Mouse (Mus musculus): ENCODE results near the gene Eng.

The Eng gene

GRCm38 (mm10) chr2:32709521-32710137 lies 63.2 kb downstream of the Eng start:
- DNase-seq (ENCODE audit: low read depth, low spot score): no peak

GRCm38 (mm10) chr2:32710425-32710824 lies 64.0 kb downstream of the Eng start:
- no peak for DNase-seq (ENCODE audit: low read depth, low spot score)

DNA sequence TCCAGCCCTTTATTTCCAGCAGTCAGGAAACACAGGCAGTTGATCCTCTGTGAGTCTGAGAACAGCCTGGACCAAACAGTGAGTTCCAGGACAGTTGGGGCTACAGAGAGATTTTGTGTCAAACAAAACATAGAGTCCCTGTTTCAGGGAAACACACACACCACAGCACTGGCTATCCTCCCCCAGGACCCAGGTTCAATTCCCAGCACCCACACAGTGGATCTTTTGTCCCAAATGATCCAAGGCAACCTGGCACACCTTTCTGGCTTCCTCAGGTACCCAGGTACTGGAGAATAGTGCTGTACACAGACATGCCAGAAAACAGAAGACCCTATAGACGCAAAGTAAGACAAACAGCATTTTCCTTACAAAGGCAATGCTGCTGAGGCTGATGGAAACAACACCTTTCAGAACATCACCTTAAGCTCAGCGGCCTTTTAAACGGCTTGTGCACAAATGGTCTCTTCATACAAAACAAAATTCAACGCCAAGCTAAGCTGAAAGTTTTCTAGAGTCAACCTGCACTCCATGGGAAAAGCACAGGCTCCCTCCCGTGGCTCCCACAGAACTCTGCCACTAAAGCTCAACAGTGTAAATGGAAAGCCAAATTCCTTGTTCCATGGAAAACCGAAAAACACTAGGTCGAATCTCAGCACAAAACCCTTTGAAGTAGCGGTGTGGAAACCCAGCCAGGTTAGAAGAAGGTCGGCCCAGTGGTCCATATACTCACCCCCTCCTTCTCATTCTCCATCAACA lies 65.1 kb downstream of the Eng start:
- no peak for DNase-seq (ENCODE audit: low read depth, low spot score)

GRCm38 (mm10) chr2:32712108-32712551 lies 65.7 kb downstream of the Eng start:
- DNase-seq (ENCODE audit: low read depth, low spot score): no peak

DNA sequence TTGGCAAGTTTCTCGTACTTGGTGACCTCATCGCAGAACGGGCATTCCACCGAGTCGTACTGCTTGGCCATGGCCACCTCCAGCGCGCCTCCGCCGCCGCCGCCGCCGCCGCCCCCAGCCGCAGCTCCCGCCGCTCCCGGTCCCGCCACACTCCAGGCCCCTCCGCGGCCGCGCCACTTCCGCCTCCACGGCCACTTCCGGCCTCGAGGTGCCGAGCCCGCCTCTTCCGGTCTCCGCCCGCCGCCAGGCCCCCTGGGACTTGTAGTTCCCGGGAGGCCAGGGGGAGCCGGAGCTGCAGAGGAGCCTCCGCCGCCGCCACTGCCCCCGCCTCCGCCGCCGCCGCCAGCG lies 66.2 kb downstream of the Eng start:
- DNase-seq (ENCODE audit: low read depth, low spot score): peak; percentile 89

- DNase-seq (ENCODE audit: low read depth, low spot score): peak; percentile 85
These were observed 66.8 kb downstream of the Eng start, which contains the start of gene Cdk9 for GRCm38 (mm10) chr2:32712934-32713817. TSS of gene Cdk9 (minus strand) at chr2:32713076.

DNA sequence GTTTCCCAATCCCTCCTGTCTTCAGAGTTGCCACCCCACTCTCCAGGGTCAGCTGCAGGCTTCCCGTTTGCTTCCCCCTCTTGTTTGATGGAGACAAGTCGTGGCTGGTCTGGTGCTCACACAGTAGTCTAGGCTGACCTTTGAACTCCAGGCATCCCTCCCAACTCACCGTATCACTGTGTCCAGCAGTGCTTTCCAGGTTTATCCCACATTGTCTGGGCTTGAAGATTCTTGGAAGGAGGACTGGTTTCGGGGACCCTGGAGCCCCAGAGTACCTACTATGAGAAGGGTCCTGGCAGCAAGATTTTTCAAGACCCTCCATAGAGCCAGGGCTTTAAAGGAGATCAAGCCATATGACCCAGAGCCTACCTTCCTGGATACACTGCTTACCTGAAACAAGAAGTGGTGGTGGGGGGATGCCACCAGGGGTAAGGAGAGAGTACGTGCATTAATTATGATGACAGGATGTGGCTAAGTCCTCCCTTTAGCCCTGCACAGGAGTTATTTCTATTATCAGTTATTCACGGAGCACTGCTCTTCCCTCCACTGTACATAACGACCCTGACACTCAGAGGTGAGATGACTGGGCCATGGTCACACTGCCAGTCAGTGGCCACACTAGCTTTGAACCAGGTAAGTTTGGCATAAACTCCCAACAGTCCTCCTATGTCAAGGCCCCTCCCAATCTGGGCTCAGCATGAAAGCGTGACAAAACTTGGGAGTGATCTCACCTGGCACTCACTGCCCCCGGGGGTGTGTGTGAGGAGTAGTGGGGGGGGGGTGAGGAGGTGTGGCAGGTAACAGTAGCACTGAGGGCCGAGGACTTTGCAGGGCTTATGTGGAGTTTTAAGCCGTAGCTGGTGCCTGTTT lies 68.0 kb downstream of the Eng start:
- no peak for DNase-seq (ENCODE audit: low read depth, low spot score)

GRCm38 (mm10) chr2:32714987-32715425 lies 68.6 kb downstream of the Eng start:
- DNase-seq (ENCODE audit: low read depth, low spot score): no peak

DNA sequence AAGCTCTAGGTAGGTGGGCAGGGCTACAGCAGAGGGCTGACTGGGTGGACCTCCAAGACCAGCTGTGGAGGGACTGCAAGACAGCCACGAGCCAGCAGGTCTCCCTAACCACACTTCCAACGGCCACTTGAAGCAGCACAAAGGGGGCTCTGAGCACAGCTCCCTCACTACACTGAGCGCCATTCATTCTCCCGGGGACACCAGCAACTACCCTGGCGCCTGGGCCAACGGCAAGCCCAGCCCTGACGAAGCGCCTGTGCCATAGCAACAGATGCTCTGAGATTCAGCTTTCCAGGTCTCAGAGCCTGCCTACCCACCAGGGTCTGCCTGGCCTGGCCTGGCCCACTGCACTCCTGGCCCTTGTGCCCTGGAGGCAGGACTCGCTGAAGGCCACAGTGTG lies 72.4 kb downstream of the Eng start:
- DNase-seq (ENCODE audit: low read depth, low spot score): no peak

GRCm38 (mm10) chr2:32720053-32720452 lies 73.7 kb downstream of the Eng start:
- no peak for DNase-seq (ENCODE audit: low read depth, low spot score)

DNA sequence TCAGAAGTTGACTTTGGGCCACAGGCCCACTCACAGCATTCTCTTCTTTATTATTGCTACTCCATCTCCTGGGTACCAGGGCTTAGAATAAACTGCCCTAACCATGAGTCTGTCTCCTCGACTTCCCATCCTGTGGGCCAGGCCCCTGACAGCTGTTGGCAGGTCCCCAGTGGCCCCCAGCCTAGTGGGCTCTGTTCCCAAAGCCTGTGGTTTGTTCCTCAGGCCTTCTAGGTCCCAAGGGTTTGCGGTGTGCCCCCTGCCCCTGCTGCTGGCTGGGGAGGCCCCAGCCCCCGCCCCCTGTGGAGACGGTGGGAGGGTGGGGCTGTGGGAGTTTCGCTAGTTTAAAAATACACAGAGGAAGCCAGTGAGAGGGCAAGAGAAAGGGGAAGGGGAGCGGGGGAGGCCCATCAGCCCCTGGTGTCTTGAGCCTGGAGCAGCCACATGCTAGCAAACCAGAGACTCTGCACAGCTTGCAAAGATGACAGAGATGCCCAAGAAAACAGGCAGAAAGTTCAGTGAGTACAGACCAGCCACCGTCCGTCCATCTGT lies 74.4 kb downstream of the Eng start, which contains the start of gene Sh2d3c:
Sh2d3c (plus strand) TSS at position 375 of the 549 bp plus-strand sequence.
- no peak for DNase-seq (ENCODE audit: low read depth, low spot score)

- no peak for DNase-seq (ENCODE audit: low read depth, low spot score)
These were observed 75.7 kb downstream of the Eng start for GRCm38 (mm10) chr2:32722046-32722445.

DNA sequence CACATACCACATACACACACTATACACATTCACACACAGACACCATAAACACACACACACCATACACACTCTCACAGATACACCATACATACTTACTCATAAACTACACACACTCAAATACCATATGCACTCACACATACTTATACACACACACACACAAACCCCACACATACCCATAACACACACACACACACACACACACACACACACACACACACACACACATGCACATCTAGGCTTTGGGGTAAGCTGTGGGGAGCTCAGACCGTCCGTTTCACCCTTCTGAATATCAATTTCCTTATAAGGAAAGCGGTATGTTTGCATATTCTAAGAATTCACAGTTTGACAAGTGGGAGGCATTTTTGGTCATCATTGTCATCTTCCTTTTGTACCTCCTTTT lies 76.2 kb downstream of the Eng start:
- no peak for DNase-seq (ENCODE audit: low read depth, low spot score)

- no peak for DNase-seq (ENCODE audit: low read depth, low spot score)
These were observed 77.8 kb downstream of the Eng start for GRCm38 (mm10) chr2:32724149-32724548.

DNA sequence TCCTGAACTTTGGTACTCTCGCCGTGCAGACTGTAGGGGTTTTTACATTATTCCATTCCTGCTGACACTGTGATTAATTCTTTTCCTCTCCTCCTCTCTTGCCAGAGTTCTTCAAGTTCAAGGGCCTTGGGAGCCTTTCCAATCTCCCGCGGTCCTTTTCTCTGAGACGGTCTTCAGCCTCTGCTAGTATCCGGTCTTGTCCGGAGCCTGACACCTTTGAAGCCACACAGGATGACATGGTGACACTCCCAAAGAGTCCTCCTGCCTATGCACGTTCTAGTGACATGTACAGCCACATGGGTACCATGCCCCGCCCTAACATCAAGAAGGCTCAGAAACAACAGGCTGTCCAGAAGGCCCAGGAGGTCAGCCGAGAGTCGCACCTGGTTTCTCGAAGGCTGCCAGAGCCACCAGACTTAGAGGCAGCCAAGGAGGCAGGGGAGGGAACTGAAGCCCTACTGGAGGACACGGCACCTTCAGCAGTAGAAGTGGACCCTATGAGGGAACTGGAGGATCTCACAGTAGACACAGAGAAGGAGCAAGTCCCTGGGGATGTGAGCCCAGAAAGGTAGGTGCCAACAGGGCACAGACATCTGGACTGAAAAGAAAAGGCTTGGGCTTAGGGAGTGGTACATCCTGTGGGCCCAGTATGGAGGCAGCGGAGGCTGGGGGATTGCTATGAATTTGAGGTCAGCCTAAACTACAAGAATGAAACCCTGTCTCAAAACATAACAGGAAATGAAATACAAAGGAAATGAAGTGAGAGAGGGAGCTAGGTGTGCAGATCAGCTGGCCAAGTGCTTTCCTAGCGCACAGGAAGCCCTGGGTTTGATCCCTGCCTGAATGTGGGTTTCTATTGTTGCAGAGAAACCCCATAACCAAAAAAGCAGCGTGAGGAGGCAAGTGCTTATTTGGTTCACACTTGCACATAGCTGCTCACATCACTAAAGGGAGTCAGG lies 78.7 kb downstream of the Eng start:
- DNase-seq (ENCODE audit: low read depth, low spot score): no peak

DNA sequence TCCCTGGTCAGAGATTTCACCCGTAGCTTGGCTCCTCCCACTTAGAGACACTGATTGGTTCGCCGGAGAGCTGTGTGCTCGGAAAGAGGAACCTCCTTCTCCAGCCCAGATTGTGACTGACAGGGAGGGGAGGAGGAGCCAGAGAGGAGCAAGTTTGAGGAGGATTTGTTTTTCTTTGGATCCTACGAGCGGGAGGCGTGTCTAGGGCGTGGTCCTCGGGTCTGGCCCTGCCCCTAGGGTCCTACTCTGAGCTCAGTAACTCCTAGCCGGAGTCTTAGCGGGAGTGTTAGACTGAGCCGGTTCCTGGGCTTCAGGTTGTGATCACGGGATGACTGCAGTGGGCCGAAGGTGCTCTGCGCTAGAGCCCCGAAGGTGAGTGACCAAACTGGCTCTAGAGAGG lies 81.0 kb downstream of the Eng start:
- DNase-seq (ENCODE audit: low read depth, low spot score): peak; percentile 92

DNA sequence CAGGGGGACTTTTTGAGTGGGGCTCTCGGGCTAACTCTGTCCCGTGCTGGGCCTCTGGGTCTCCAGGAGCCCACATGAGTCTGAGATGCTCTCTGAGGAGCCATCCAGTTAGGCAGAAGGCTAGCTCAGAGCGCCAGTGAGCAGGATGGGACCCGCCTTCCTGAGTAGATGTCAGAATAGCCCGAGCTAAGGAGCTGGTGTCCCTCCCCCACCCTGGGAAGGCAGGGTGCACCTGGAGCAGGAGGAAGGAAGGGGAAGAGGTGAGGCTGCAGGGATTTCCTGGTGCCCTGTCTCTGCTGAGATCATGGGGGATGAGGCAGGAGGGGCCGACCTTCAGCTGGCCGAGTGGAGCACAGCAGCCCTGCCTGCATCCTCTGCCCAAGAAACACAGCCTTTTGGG lies 82.1 kb downstream of the Eng start:
- no peak for DNase-seq (ENCODE audit: low read depth, low spot score)

GRCm38 (mm10) chr2:32729547-32729946 lies 83.2 kb downstream of the Eng start:
- DNase-seq (ENCODE audit: low read depth, low spot score): no peak

DNA sequence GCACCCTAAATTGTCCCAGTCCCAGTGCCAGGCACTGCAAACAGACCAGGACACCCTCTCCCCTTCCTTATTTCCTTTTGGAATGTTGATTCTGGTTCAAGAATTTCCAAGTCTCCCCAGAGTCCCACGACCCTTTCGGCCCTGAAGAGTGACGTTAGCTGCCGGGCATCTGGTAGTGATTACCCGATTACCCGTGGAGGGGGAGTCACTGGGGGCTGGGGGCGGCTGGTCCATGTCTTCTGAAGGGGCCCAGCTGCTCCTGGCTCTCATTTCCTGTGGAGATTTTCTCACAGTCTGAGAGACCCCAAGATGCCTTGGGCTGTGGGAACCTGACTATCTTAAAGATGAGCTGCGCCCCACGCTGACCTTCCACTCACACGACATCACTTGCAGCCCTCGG lies 84.5 kb downstream of the Eng start:
- DNase-seq (ENCODE audit: low read depth, low spot score): no peak

DNA sequence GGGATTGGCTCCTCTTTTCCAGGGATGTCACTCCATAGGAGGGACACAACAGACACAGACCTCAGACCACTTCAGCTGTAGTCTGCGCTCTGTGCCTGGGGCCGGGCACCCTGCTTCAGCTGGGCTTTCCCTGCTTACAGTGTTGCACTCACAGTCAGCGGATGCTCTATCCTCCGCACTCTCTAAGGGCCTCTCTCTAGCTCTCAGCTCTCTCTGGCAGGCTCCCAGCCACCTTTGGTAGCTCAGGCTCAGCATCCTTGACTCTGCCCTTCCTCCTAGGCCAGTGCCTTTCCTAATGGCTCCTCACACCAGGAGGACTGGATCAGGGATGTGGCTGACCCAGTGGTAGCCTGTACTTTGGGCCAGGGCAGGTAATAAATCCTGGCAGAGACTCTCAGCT lies 85.5 kb downstream of the Eng start:
- no peak for DNase-seq (ENCODE audit: low read depth, low spot score)
